Mouse (Mus musculus) cerebellum, adult 9-10 months (tissue): ENCODE measurements at regions not wholly inside any gene's neighbourhood (a gene's known extent, or its start where the extent isn't known, plus 50 kb on each side); places are given as distances from the start of the nearest gene placed in this dataset.
A peak's percentile ranks its signal among the peaks of the same experiment; 100 is the strongest.

Source experiments
- DNase-seq: peaks from one replicate; pipeline ENCODE4 v3.0.0; 2022

GRCm38 (mm10) chr3:50761766-50762165 is 318.4 kb upstream of the Slc7a11 start:
- no peak for DNase-seq

- DNase-seq: no peak
These were observed 314.7 kb upstream of the Slc7a11 start for GRCm38 (mm10) chr3:50758106-50758505.

GRCm38 (mm10) chr3:50737173-50737572 is 293.8 kb upstream of the Slc7a11 start:
- DNase-seq: no peak

GRCm38 (mm10) chr3:50719035-50719434 is 275.6 kb upstream of the Slc7a11 start:
- DNase-seq: no peak

GRCm38 (mm10) chr3:50713463-50713862 is 270.0 kb upstream of the Slc7a11 start:
- DNase-seq: no peak

GRCm38 (mm10) chr3:50709415-50709989 is 266.1 kb upstream of the Slc7a11 start:
- DNase-seq: no peak

GRCm38 (mm10) chr3:50706707-50707106 is 263.3 kb upstream of the Slc7a11 start:
- DNase-seq: no peak

GRCm38 (mm10) chr3:50694904-50695680 is 251.7 kb upstream of the Slc7a11 start:
- DNase-seq: no peak

- peak; percentile 13 for DNase-seq
These were observed 251.1 kb upstream of the Slc7a11 start for GRCm38 (mm10) chr3:50694497-50694896.

- DNase-seq: no peak
These were observed 248.9 kb upstream of the Slc7a11 start for GRCm38 (mm10) chr3:50692306-50692705.

GRCm38 (mm10) chr3:50690750-50691149 is 247.3 kb upstream of the Slc7a11 start:
- DNase-seq: no peak

- DNase-seq: no peak
These were observed 246.0 kb upstream of the Slc7a11 start for GRCm38 (mm10) chr3:50689375-50689774.

- no peak for DNase-seq
These were observed 244.3 kb upstream of the Slc7a11 start for GRCm38 (mm10) chr3:50687755-50688154.

- no peak for DNase-seq
These were observed 235.2 kb upstream of the Slc7a11 start for GRCm38 (mm10) chr3:50678611-50678988.

- no peak for DNase-seq
These were observed 234.7 kb upstream of the Slc7a11 start for GRCm38 (mm10) chr3:50677953-50678610.

- DNase-seq: no peak
These were observed 232.4 kb upstream of the Slc7a11 start for GRCm38 (mm10) chr3:50675769-50676168.

- DNase-seq: no peak
These were observed 231.6 kb upstream of the Slc7a11 start for GRCm38 (mm10) chr3:50674860-50675566.

- DNase-seq: no peak
These were observed 221.9 kb upstream of the Slc7a11 start for GRCm38 (mm10) chr3:50665316-50665715.

GRCm38 (mm10) chr3:50660966-50661365 is 217.6 kb upstream of the Slc7a11 start:
- DNase-seq: no peak

- no peak for DNase-seq
These were observed 217.2 kb upstream of the Slc7a11 start for GRCm38 (mm10) chr3:50660566-50660965.

GRCm38 (mm10) chr3:50657890-50658289 is 214.5 kb upstream of the Slc7a11 start:
- no peak for DNase-seq

- DNase-seq: no peak
These were observed 211.0 kb upstream of the Slc7a11 start for GRCm38 (mm10) chr3:50654441-50654840.

GRCm38 (mm10) chr3:50652265-50652664 is 208.9 kb upstream of the Slc7a11 start:
- no peak for DNase-seq
